Mouse (Mus musculus) neural tube, embryonic 13.5 days (tissue): Measurements from ENCODE around the gene Soat2. TPM values are rescaled to one million over a fixed set of nuclear protein-coding genes. Genes with fewer than 3 reads are reported as not detected.

ENCODE experiments used
- ATAC-seq: fragments of 200-750 bp; cut with Nextera tagmentation; 2 replicates; pipeline ENCODE4 v1.8.0; 2017; ENCODE audit warnings: low read depth, mild to moderate bottlenecking, moderate TSS enrichment, moderate library complexity
- H3K27ac ChIP-seq: fragments of 300-500 bp; sonication (generic); replicated peaks from 2 replicates; pipeline ENCODE4 v1.5.1; 2015; ENCODE audit warnings: moderate library complexity, mild to moderate bottlenecking, inconsistent platforms
- H3K27me3 ChIP-seq: fragments of 300-500 bp; sonication (generic); 2 replicates; pipeline ENCODE4 v1.6.1; 2015; ENCODE audit warnings: mild to moderate bottlenecking, inconsistent platforms
- H3K36me3 ChIP-seq: fragments of 300-500 bp; sonication (generic); 2 replicates; pipeline ENCODE4 v1.6.1; 2015; ENCODE audit warnings: mild to moderate bottlenecking, inconsistent platforms
- H3K4me1 ChIP-seq: fragments of 300-500 bp; sonication (generic); replicated peaks from 2 replicates; pipeline ENCODE4 v1.6.1; 2015; ENCODE audit warnings: inconsistent platforms
- H3K4me2 ChIP-seq: fragments of 300-500 bp; sonication (generic); 2 replicates; pipeline ENCODE4 v1.6.1; 2015; ENCODE audit warnings: inconsistent platforms, mild to moderate bottlenecking, moderate library complexity
- H3K4me3 ChIP-seq: fragments of 300-500 bp; sonication (generic); 2 replicates; pipeline ENCODE4 v1.5.1; 2015; ENCODE audit warnings: mild to moderate bottlenecking, inconsistent platforms
- H3K9ac ChIP-seq: fragments of 300-500 bp; sonication (generic); 2 replicates; pipeline ENCODE4 v1.6.1; 2015; ENCODE audit warnings: moderate library complexity, mild to moderate bottlenecking, inconsistent platforms
- H3K9me3 ChIP-seq: fragments of 300-500 bp; sonication (generic); 2 replicates; pipeline ENCODE4 v1.6.1; 2016; ENCODE audit warnings: inconsistent platforms
- WGBS: fragments of 180-500 bp; shearing (Covaris S2); methylation state at CpG from one replicate; pipeline ENCODE4 v1.1.7; 2015; 5-methylcytosine and 5-hydroxymethylcytosine counted together
- polyA plus RNA-seq: library from polyadenylated mRNA; unstranded; fragments of >200 nt; fragmentation: Nextera tagmentation; extraction: Ambion mirVana; gene quantifications from 2 replicates; pipeline ENCODE4 v1.2.1, GENCODE M21; 2015

Gene Soat2
- polyA plus RNA-seq, 1 experiment from 2014 or later, result 0.11 TPM

- Histone ChIP-seq H3K4me3 (no peak overlapping the region), H3K9ac (no peak overlapping the region), H3K4me2 (no peak overlapping the region), H3K36me3 (peaks cover 27% of the 10 kb centered on the region), H3K27me3 (no peaks in the 10 kb centered on the region), H3K27ac (no peak overlapping the region), H3K4me1 (no peaks in the 10 kb centered on the region), H3K9me3 (no peaks in the 10 kb centered on the region)
- WGBS, result 85% methylated on average over 3 of the region's 3 CpGs
- ATAC-seq, result no peak
Observed at GRCm38 (mm10) chr15:102183076-102183475, 32.8 kb downstream of the Soat2 start.

- peaks cover 24% of the 10 kb centered on the region for H3K36me3 ChIP-seq
- no peak overlapping the region for H3K4me3 ChIP-seq
- H3K4me1 ChIP-seq, result no peaks in the 10 kb centered on the region
- WGBS, result 87% methylated on average over 11 of the region's 11 CpGs
- H3K9ac ChIP-seq, result no peak overlapping the region
- no peaks in the 10 kb centered on the region for H3K27me3 ChIP-seq
- no peaks in the 10 kb centered on the region for H3K9me3 ChIP-seq
- no peak overlapping the region for H3K27ac ChIP-seq
- H3K4me2 ChIP-seq, result no peak overlapping the region
- ATAC-seq, result no peak
Observed at GRCm38 (mm10) chr15:102186239-102186638, 35.9 kb downstream of the Soat2 start.

- Histone ChIP-seq H3K9ac (no peak overlapping the region), H3K9me3 (no peaks in the 10 kb centered on the region), H3K36me3 (peaks cover 22% of the 10 kb centered on the region), H3K27me3 (no peaks in the 10 kb centered on the region), H3K4me1 (no peaks in the 10 kb centered on the region), H3K4me3 (no peak overlapping the region), H3K4me2 (no peak overlapping the region), H3K27ac (no peak overlapping the region)
- no peak for ATAC-seq
- 90% methylated on average over 10 of the region's 10 CpGs for WGBS
Observed at GRCm38 (mm10) chr15:102188096-102188495, 37.8 kb downstream of the Soat2 start.

GRCm38 (mm10) chr15:102188883-102189282, 38.6 kb downstream of the Soat2 start:
- Histone ChIP-seq H3K36me3 (peaks cover 18% of the 10 kb centered on the region), H3K4me3 (no peak overlapping the region), H3K9ac (no peak overlapping the region), H3K4me1 (no peaks in the 10 kb centered on the region), H3K9me3 (no peaks in the 10 kb centered on the region), H3K27me3 (no peaks in the 10 kb centered on the region), H3K27ac (no peak overlapping the region), H3K4me2 (no peak overlapping the region)
- WGBS, result 59% methylated on average over 6 of the region's 6 CpGs
- ATAC-seq, result no peak

GRCm38 (mm10) chr15:102191699-102192098, 41.4 kb downstream of the Soat2 start:
- Histone ChIP-seq H3K9ac (no peak overlapping the region), H3K36me3 (no peaks in the 10 kb centered on the region), H3K27ac (no peak overlapping the region), H3K4me1 (no peaks in the 10 kb centered on the region), H3K4me3 (no peak overlapping the region), H3K9me3 (no peaks in the 10 kb centered on the region), H3K4me2 (no peak overlapping the region), H3K27me3 (no peaks in the 10 kb centered on the region)
- ATAC-seq, result no peak
- 61% methylated on average over 7 of the region's 7 CpGs for WGBS

GRCm38 (mm10) chr15:102192271-102192812, 42.0 kb downstream of the Soat2 start:
- H3K27me3 ChIP-seq, result no peaks in the 10 kb centered on the region
- no peaks in the 10 kb centered on the region for H3K4me1 ChIP-seq
- no peak for ATAC-seq
- H3K9ac ChIP-seq, result no peak overlapping the region
- H3K4me2 ChIP-seq, result no peak overlapping the region
- no peaks in the 10 kb centered on the region for H3K9me3 ChIP-seq
- H3K27ac ChIP-seq, result no peak overlapping the region
- 88% methylated on average over 7 of the region's 7 CpGs for WGBS
- no peak overlapping the region for H3K4me3 ChIP-seq
- no peaks in the 10 kb centered on the region for H3K36me3 ChIP-seq

- ATAC-seq, result no peak
- H3K4me3 ChIP-seq, result no peak overlapping the region
- H3K9me3 ChIP-seq, result no peaks in the 10 kb centered on the region
- WGBS, result 69% methylated on average over 5 of the region's 5 CpGs
- no peak overlapping the region for H3K27ac ChIP-seq
- H3K36me3 ChIP-seq, result no peaks in the 10 kb centered on the region
- H3K4me2 ChIP-seq, result no peak overlapping the region
- H3K27me3 ChIP-seq, result no peaks in the 10 kb centered on the region
- no peaks in the 10 kb centered on the region for H3K4me1 ChIP-seq
- no peak overlapping the region for H3K9ac ChIP-seq
Observed at GRCm38 (mm10) chr15:102192820-102193386, 42.6 kb downstream of the Soat2 start.

- Histone ChIP-seq H3K27me3 (no peaks in the 10 kb centered on the region), H3K9me3 (no peaks in the 10 kb centered on the region), H3K4me2 (no peak overlapping the region), H3K4me1 (no peaks in the 10 kb centered on the region), H3K4me3 (no peak overlapping the region), H3K9ac (no peak overlapping the region), H3K27ac (no peak overlapping the region), H3K36me3 (no peaks in the 10 kb centered on the region)
- 90% methylated on average over 4 of the region's 4 CpGs for whole genome bisulfite sequencing
- no peak for ATAC-seq
Observed at GRCm38 (mm10) chr15:102193652-102194051, 43.3 kb downstream of the Soat2 start.

GRCm38 (mm10) chr15:102194439-102194838, 44.1 kb downstream of the Soat2 start:
- WGBS, result 92% methylated on average over 4 of the region's 4 CpGs
- ATAC-seq, result no peak

GRCm38 (mm10) chr15:102195373-102195772, 45.0 kb downstream of the Soat2 start:
- Histone ChIP-seq H3K9me3 (no peaks in the 10 kb centered on the region), H3K4me2 (no peak overlapping the region), H3K27ac (no peak overlapping the region), H3K4me1 (no peaks in the 10 kb centered on the region), H3K9ac (no peak overlapping the region), H3K27me3 (no peaks in the 10 kb centered on the region), H3K36me3 (no peaks in the 10 kb centered on the region), H3K4me3 (no peak overlapping the region)
- WGBS, result 82% methylated on average over 4 of the region's 4 CpGs
- ATAC-seq, result no peak

More at GRCm38 (mm10) chr15:102194439-102194838, 44.1 kb downstream of the Soat2 start:
- Histone ChIP-seq H3K4me1 (no peaks in the 10 kb centered on the region), H3K4me2 (no peak overlapping the region), H3K27ac (no peak overlapping the region), H3K9ac (no peak overlapping the region), H3K36me3 (no peaks in the 10 kb centered on the region), H3K9me3 (no peaks in the 10 kb centered on the region), H3K4me3 (no peak overlapping the region), H3K27me3 (no peaks in the 10 kb centered on the region)

- no peak overlapping the region for H3K4me2 ChIP-seq
Observed at GRCm38 (mm10) chr15:102198841-102199240, 48.5 kb downstream of the Soat2 start.

GRCm38 (mm10) chr15:102202971-102203834, 52.9 kb downstream of the Soat2 start, which contains the start of gene Zfp740:
Zfp740 (plus strand) TSS chr15:102203249.
- Histone ChIP-seq H3K4me1 (peaks cover 49% of the 10 kb centered on the region), H3K4me3 (peak within 1 kb of the TSS; percentile 81), H3K4me2 (peak within 1 kb of the TSS; percentile 85), H3K27ac (peak within 1 kb of the TSS; percentile 100), H3K9me3 (no peaks in the 10 kb centered on the region), H3K27me3 (no peaks in the 10 kb centered on the region), H3K36me3 (peaks cover 25% of the 10 kb centered on the region), H3K9ac (peak within 1 kb of the TSS; percentile 96)
- peak; percentile 96 for ATAC-seq
- 1% methylated on average over 65 of the region's 68 CpGs for WGBS

More at GRCm38 (mm10) chr15:102198841-102199240, 48.5 kb downstream of the Soat2 start:
- no peaks in the 10 kb centered on the region for H3K27me3 ChIP-seq
- no peak overlapping the region for H3K27ac ChIP-seq
- no peaks in the 10 kb centered on the region for H3K9me3 ChIP-seq
- no peak overlapping the region for H3K4me3 ChIP-seq
- H3K4me1 ChIP-seq, result peaks cover 9% of the 10 kb centered on the region
- 83% methylated on average over 4 of the region's 4 CpGs for WGBS
- no peaks in the 10 kb centered on the region for H3K36me3 ChIP-seq
- no peak overlapping the region for H3K9ac ChIP-seq
- no peak for ATAC-seq
